ENCODE assay signal across 8 mouse cellular contexts in genomic region chr11:115765607-115766141, GRCm38 (mm10). TPM values are rescaled to one million over a fixed set of nuclear protein-coding genes. Genes with fewer than 3 reads are reported as not detected.
A peak's percentile ranks its signal among the peaks of the same experiment; 100 is the strongest.
DNase-seq lines count a peak whose midpoint lies in the region.

No protein-coding gene starts in this region.

- no peaks in the 10 kb centered on the region for H3K36me3 ChIP-seq in splenic B cell, adult 2 months (ENCODE audit: control insufficient read depth, insufficient read depth, low read length, poor library complexity, severe bottlenecking)

- H3K27me3 ChIP-seq in splenic B cell, adult 2 months (ENCODE audit: control insufficient read depth, insufficient read depth, low read length, poor library complexity, severe bottlenecking): no peaks in the 10 kb centered on the region

- peak; percentile 81 for DNase-seq in adrenal gland, postnatal 10 days
- DNase-seq in adrenal gland, adult (ENCODE audit: inconsistent age in 2 of 2, low spot score in 1 of 2): no peak
- DNase-seq in urinary bladder, postnatal 25 days (ENCODE audit: low spot score): peak; percentile 35
- no peak for DNase-seq in urinary bladder, postnatal 10 days (ENCODE audit: low spot score)
- DNase-seq in gastrocnemius, postnatal 14 days: peak; percentile 54
- peak; percentile 76 for DNase-seq in kidney, postnatal 10 days
- DNase-seq in lung, postnatal 36 days: peak; percentile 73
- peak; percentile 29 for DNase-seq in splenic B cell, adult 2 months (ENCODE audit: low read depth, low spot score)

- intact Hi-C loops in gastrocnemius, postnatal 14 days (cut with DNase I; ENCODE audit: low total_unique reads): no loop called here

RNA-seq across cellular contexts. Expression of gene Tmem94, which starts 0.4 kb away (rescaled TPM):
- total RNA-seq in adrenal gland, postnatal 10 days (2021): 10 to 100 TPM; 62.0 to 79.6 TPM
- 10 to 100 TPM; 52.7 to 61.5 TPM for total RNA-seq in gastrocnemius, postnatal 14 days (2021)

RNA-seq across cellular contexts. Expression of gene Caskin2, which starts 47.8 kb away (rescaled TPM):
- 10 to 100 TPM; 43.3 to 47.0 TPM for total RNA-seq in adrenal gland, postnatal 10 days (2021)
- total RNA-seq in gastrocnemius, postnatal 14 days (2021): 10 to 100 TPM; 18.4 to 20.1 TPM

RNA-seq across cellular contexts. Expression of gene Tsen54, which starts 48.9 kb away (rescaled TPM):
- total RNA-seq in adrenal gland, postnatal 10 days (2021): 10 to 100 TPM; 13.8 to 19.4 TPM
- total RNA-seq in gastrocnemius, postnatal 14 days (2021): 1 to 10 TPM; 5.8 to 7.8 TPM

RNA-seq across cellular contexts. Expression of gene Grb2, which starts 57.3 kb away (rescaled TPM):
- total RNA-seq in adrenal gland, postnatal 10 days (2021): 100 to 1,000 TPM in 1 of 2 experiments, 10 to 100 TPM in 1; 99.1 to 104 TPM
- total RNA-seq in gastrocnemius, postnatal 14 days (2021): 10 to 100 TPM; 76.5 to 93.9 TPM

RNA-seq across cellular contexts. Expression of gene Llgl2, which starts 58.2 kb away (rescaled TPM):
- total RNA-seq in adrenal gland, postnatal 10 days (2021): 10 to 100 TPM; 12.7 to 14.0 TPM
- total RNA-seq in gastrocnemius, postnatal 14 days (2021): 10 to 100 TPM; 11.2 to 11.5 TPM

Comparison
In these comparisons a context has a peak if more than half of its experiments do, and no peak if none do; other contexts are left out.
1. DNase-seq: peak in adrenal gland, postnatal 10 days (single experiment), urinary bladder, postnatal 25 days (single experiment), gastrocnemius, postnatal 14 days (single experiment), kidney, postnatal 10 days (single experiment), lung, postnatal 36 days (single experiment) and splenic B cell, adult 2 months (single experiment); none in adrenal gland, adult (0 of 2) and urinary bladder, postnatal 10 days (single experiment).